Mouse (Mus musculus) bone marrow, adult 2 months (tissue): ENCODE results near the gene Slamf8. TPM values are rescaled to one million over a fixed set of nuclear protein-coding genes. Genes with fewer than 3 reads are reported as not detected.
A peak's percentile ranks its signal among the peaks of the same experiment; 100 is the strongest.

ENCODE experiments used
- H3K27ac ChIP-seq: fragments of 200-500 bp; 2 replicates; pipeline ENCODE4 v1.5.1; 2012; ENCODE audit warnings: low read depth, mild to moderate bottlenecking, control low read depth, inconsistent platforms, low read length; ENCODE audit not compliant: control insufficient read depth, poor library complexity, insufficient read depth
- H3K4me1 ChIP-seq: fragments of 200-500 bp; 2 replicates; pipeline ENCODE4 v1.6.1; 2011; ENCODE audit warnings: low read length; ENCODE audit not compliant: control insufficient read depth, insufficient read depth
- H3K4me3 ChIP-seq: fragments of 200-500 bp; replicated peaks from 2 replicates; pipeline ENCODE3; 2011; ENCODE audit warnings: mild to moderate bottlenecking, low read depth, low read length, control low read depth; ENCODE audit not compliant: control insufficient read depth
- CTCF ChIP-seq: fragments of 200-500 bp; IDR thresholded peaks from 2 replicates; pipeline ENCODE4 v1.5.1; 2011; ENCODE audit warnings: low read length, control low read depth; ENCODE audit not compliant: control insufficient read depth, insufficient read depth
- POLR2A ChIP-seq: fragments of 200-500 bp; IDR thresholded peaks from 2 replicates; pipeline ENCODE4 v1.6.1; 2011; ENCODE audit warnings: low read depth, mild to moderate bottlenecking, control low read depth, low read length, borderline replicate concordance; ENCODE audit not compliant: control insufficient read depth
- WGBS: fragments of 180-500 bp; shearing (Covaris S2); methylation state at CpG from one replicate; pipeline ENCODE4 v1.1.7; 2018; 5-methylcytosine and 5-hydroxymethylcytosine counted together
- polyA plus RNA-seq: library from polyadenylated mRNA; stranded (reverse); fragments of >200 nt; gene quantifications from 2 replicates; pipeline ENCODE4 v1.2.4, GENCODE M21; 2011; ENCODE audit warnings: low replicate concordance; ENCODE audit not compliant: missing spikeins, insufficient read depth, insufficient read length

Gene Slamf8
- polyA plus RNA-seq, 1 experiment, result 3.7 TPM

- Histone ChIP-seq H3K27ac (no peak overlapping the region), H3K4me3 (no peak overlapping the region), H3K4me1 (no peaks in the 10 kb centered on the region)
- 9% methylated on average over 4 of the region's 4 CpGs for WGBS
- TF ChIP-seq POLR2A, result no peak
- no peak for TF ChIP-seq CTCF
These were observed 25.0 kb upstream of the Slamf8 start for GRCm38 (mm10) chr1:172615412-172615811.

- no peak overlapping the region for H3K27ac ChIP-seq
- no peak overlapping the region for H3K4me3 ChIP-seq
- H3K4me1 ChIP-seq, result no peaks in the 10 kb centered on the region
- 84% methylated on average over 10 of the region's 10 CpGs for WGBS
- TF ChIP-seq CTCF (no peak), POLR2A (no peak)
These were observed 24.3 kb upstream of the Slamf8 start for GRCm38 (mm10) chr1:172614654-172615053.

- WGBS, result 27% methylated on average over 1 of the region's 1 CpGs
- no peak overlapping the region for H3K27ac ChIP-seq
- no peak for TF ChIP-seq POLR2A
- no peak for TF ChIP-seq CTCF
- no peaks in the 10 kb centered on the region for H3K4me1 ChIP-seq
- H3K4me3 ChIP-seq, result no peak overlapping the region
These were observed 22.4 kb upstream of the Slamf8 start for GRCm38 (mm10) chr1:172612745-172613144.

GRCm38 (mm10) chr1:172611304-172611703 is 20.9 kb upstream of the Slamf8 start:
- H3K27ac ChIP-seq, result no peak overlapping the region
- 84% methylated on average over 10 of the region's 10 CpGs for WGBS

GRCm38 (mm10) chr1:172602326-172602725 is 12.0 kb upstream of the Slamf8 start, which contains the start of gene Fcrl6:
Gene Fcrl6 (minus strand): TSS chr1:172602551.
- Histone ChIP-seq H3K4me3 (no peak within 1 kb of the TSS), H3K4me1 (no peaks in the 10 kb centered on the region), H3K27ac (no peak within 1 kb of the TSS)
- TF ChIP-seq POLR2A (no peak), CTCF (no peak)
- 45% methylated on average over 1 of the region's 1 CpGs for WGBS

More at GRCm38 (mm10) chr1:172611304-172611703, 20.9 kb upstream of the Slamf8 start:
- no peak for TF ChIP-seq CTCF
- no peak for TF ChIP-seq POLR2A
- H3K4me3 ChIP-seq, result no peak overlapping the region
- no peaks in the 10 kb centered on the region for H3K4me1 ChIP-seq

- Histone ChIP-seq H3K4me1 (peaks cover 1% of the 10 kb centered on the region; the same call in 1 of the 2 replicates), H3K27ac (no peak overlapping the region), H3K4me3 (no peak overlapping the region)
- no peak for TF ChIP-seq POLR2A
- peak; percentile 37 for TF ChIP-seq CTCF
These were observed 4.1 kb upstream of the Slamf8 start for GRCm38 (mm10) chr1:172594495-172594894.

GRCm38 (mm10) chr1:172593956-172594355 is 3.6 kb upstream of the Slamf8 start:
- H3K4me1 ChIP-seq, result peaks cover 1% of the 10 kb centered on the region; the same call in 1 of the 2 replicates
- H3K4me3 ChIP-seq, result no peak overlapping the region
- H3K27ac ChIP-seq, result no peak overlapping the region
- TF ChIP-seq CTCF, result no peak
- TF ChIP-seq POLR2A, result no peak
- 0% methylated on average over 2 of the region's 2 CpGs for WGBS

- WGBS, result 66% methylated on average over 3 of the region's 3 CpGs
- peaks cover 1% of the 10 kb centered on the region; the same call in 1 of the 2 replicates for H3K4me1 ChIP-seq
- no peak overlapping the region for H3K4me3 ChIP-seq
- TF ChIP-seq POLR2A, result no peak
- no peak for TF ChIP-seq CTCF
- no peak overlapping the region for H3K27ac ChIP-seq
These were observed 3.0 kb upstream of the Slamf8 start for GRCm38 (mm10) chr1:172593321-172593720.
